Mouse (Mus musculus) forebrain, embryonic 15.5 days (tissue): Measurements from ENCODE around the gene Ccdc142. TPM values are rescaled to one million over a fixed set of nuclear protein-coding genes. Genes with fewer than 3 reads are reported as not detected.

ENCODE experiments used
- ATAC-seq: fragments of 200-750 bp; cut with Nextera tagmentation; replicated peaks from 2 replicates; pipeline ENCODE4 v1.8.0; 2017; ENCODE audit warnings: mild to moderate bottlenecking, moderate TSS enrichment, moderate library complexity
- H3K27ac ChIP-seq: fragments of 300-500 bp; sonication (generic); replicated peaks from 2 replicates; pipeline ENCODE4 v1.5.1; 2015; ENCODE audit warnings: mild to moderate bottlenecking, inconsistent platforms
- H3K27me3 ChIP-seq: fragments of 300-500 bp; sonication (generic); 2 replicates; pipeline ENCODE4 v1.6.1; 2015; ENCODE audit warnings: inconsistent platforms
- H3K36me3 ChIP-seq: fragments of 300-500 bp; sonication (generic); 2 replicates; pipeline ENCODE4 v1.6.1; 2015; ENCODE audit warnings: mild to moderate bottlenecking, inconsistent platforms
- H3K4me1 ChIP-seq: fragments of 300-500 bp; sonication (generic); 2 replicates; pipeline ENCODE4 v1.6.1; 2015; ENCODE audit warnings: inconsistent platforms
- H3K4me2 ChIP-seq: fragments of 300-500 bp; sonication (generic); replicated peaks from 2 replicates; pipeline ENCODE4 v1.6.1; 2015; ENCODE audit warnings: mild to moderate bottlenecking, inconsistent platforms
- H3K4me3 ChIP-seq: fragments of 300-500 bp; sonication (generic); 2 replicates; pipeline ENCODE4 v1.5.1; 2015; ENCODE audit warnings: mild to moderate bottlenecking, inconsistent platforms
- H3K9ac ChIP-seq: fragments of 300-500 bp; sonication (generic); replicated peaks from 2 replicates; pipeline ENCODE4 v1.6.1; 2015; ENCODE audit warnings: mild to moderate bottlenecking, inconsistent platforms
- H3K9me3 ChIP-seq: fragments of 300-500 bp; sonication (generic); 2 replicates; pipeline ENCODE4 v1.6.1; 2016; ENCODE audit warnings: inconsistent platforms
- WGBS: fragments of 180-500 bp; shearing (Covaris S2); methylation state at CpG from one replicate; pipeline ENCODE4 v1.1.7; 2015; ENCODE audit warnings: mixed read lengths; 5-methylcytosine and 5-hydroxymethylcytosine counted together
- polyA plus RNA-seq: library from polyadenylated mRNA; unstranded; fragments of >200 nt; fragmentation: Nextera tagmentation; extraction: Ambion mirVana; gene quantifications from 2 replicates; pipeline ENCODE4 v1.2.1, GENCODE M21; 2015

Ccdc142 gene
- polyA plus RNA-seq, 1 experiment from 2014 or later = 3.8 TPM

- Histone ChIP-seq H3K27ac (no peak overlapping the region), H3K4me1 (peaks cover 39% of the 10 kb centered on the region), H3K9ac (no peak overlapping the region), H3K4me2 (no peak overlapping the region), H3K9me3 (no peaks in the 10 kb centered on the region), H3K27me3 (no peaks in the 10 kb centered on the region), H3K4me3 (no peak overlapping the region), H3K36me3 (peaks cover 4% of the 10 kb centered on the region; the same call in 1 of the 2 replicates)
- 97% methylated on average over 4 of the region's 4 CpGs for WGBS
- no peak for ATAC-seq
Observed at GRCm38 (mm10) chr6:83111510-83112136, 10.2 kb downstream of the Ccdc142 start.

- Histone ChIP-seq H3K4me2 (peak within 1 kb of the TSS; percentile 97), H3K4me3 (peak within 1 kb of the TSS; percentile 77), H3K4me1 (peaks cover 40% of the 10 kb centered on the region), H3K27ac (peak within 1 kb of the TSS; percentile 79), H3K27me3 (no peaks in the 10 kb centered on the region), H3K9me3 (no peaks in the 10 kb centered on the region), H3K36me3 (peaks cover 29% of the 10 kb centered on the region; the same call in 1 of the 2 replicates), H3K9ac (peak within 1 kb of the TSS; percentile 81)
- peak; percentile 90 for ATAC-seq
- 1% methylated on average over 43 of the region's 58 CpGs for WGBS
Observed at GRCm38 (mm10) chr6:83115011-83115671, 13.7 kb downstream of the Ccdc142 start, which contains the start of gene Mogs. Gene Mogs (plus strand): TSS chr6:83115496.

DNA sequence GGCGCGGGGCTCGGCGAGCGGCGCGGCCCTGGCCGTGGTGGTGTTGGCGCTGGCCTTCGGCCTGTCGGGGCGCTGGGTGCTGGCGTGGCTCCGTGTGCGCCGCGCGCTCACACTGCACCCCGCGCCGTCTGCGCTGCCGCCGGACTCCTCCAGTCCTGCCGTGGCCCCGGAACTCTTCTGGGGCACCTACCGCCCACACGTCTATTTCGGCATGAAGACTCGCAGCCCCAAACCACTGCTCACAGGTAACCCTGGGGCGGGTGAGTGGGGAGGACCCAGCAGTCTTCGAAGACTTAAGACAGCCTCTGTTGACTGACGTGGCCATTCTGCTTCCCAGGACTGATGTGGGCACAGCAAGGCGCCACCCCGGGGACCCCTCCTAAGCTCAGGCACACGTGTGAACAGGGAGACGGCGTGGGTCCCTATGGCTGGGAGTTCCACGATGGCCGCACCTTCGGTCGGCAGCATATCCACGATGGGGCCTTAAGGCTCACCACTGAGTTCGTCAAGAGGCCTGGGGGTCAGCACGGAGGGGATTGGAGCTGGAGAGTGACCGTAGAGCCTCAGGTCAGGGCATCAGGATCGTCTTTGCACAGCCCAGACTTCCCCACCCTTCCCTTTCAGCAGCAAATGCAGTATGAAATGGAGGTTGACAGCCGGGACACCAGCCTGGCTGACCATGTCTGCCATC lies 14.4 kb downstream of the Ccdc142 start:
- Histone ChIP-seq H3K27ac (peak overlapping the region; percentile 79), H3K9me3 (no peaks in the 10 kb centered on the region), H3K9ac (peak overlapping the region; percentile 81), H3K4me3 (peak overlapping the region; percentile 77), H3K36me3 (peaks cover 26% of the 10 kb centered on the region; the same call in 1 of the 2 replicates), H3K4me2 (peak overlapping the region; percentile 97), H3K27me3 (no peaks in the 10 kb centered on the region), H3K4me1 (peaks cover 44% of the 10 kb centered on the region)
- peak; percentile 62 for ATAC-seq
- WGBS = 1% methylated on average over 47 of the region's 48 CpGs

DNA sequence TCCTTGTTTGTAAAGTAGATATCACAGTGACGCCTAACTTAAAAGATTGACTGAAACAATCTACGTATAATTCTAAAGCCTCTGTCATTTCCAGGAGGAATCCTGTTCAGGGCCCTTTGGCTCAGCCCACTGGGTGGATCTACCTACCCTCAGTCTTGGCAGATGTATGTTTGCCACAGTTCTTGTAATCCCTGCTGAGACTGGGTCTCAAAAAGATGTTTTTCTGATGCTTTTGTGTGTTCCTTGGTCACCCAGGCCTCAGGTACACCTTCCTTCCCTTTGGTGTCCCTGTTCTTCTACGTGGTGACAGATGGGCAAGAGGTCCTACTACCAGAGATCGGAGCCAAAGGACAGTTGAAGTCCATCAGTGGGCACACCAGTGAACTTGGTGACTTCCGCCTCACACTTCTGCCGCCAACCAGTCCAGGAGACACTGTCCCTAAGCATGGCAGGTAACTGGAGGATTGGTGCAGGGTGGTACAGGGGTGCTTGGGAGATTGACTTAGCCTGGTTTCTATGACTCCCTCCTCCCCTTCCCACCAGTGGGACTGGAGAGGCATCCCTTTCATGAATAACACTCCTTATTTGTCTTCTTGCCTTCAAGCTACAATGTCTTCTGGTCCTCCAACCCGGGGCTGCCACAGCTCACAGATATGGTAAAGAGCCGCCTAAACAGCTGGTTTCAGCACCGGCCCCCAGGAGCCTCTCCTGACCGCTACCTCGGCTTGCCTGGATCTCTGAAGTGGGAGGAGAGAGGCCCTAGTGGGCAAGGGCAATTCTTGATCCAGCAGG lies 15.2 kb downstream of the Ccdc142 start:
- no peak for ATAC-seq
- peaks cover 25% of the 10 kb centered on the region; the same call in 1 of the 2 replicates for H3K36me3 ChIP-seq
- H3K4me1 ChIP-seq = peaks cover 44% of the 10 kb centered on the region
- H3K9ac ChIP-seq = peak overlapping the region; percentile 81
- H3K27me3 ChIP-seq = no peaks in the 10 kb centered on the region
- WGBS = 76% methylated on average over 11 of the region's 11 CpGs
- peak overlapping the region; percentile 77 for H3K4me3 ChIP-seq
- H3K4me2 ChIP-seq = peak overlapping the region; percentile 97
- no peak overlapping the region for H3K27ac ChIP-seq
- H3K9me3 ChIP-seq = no peaks in the 10 kb centered on the region

DNA sequence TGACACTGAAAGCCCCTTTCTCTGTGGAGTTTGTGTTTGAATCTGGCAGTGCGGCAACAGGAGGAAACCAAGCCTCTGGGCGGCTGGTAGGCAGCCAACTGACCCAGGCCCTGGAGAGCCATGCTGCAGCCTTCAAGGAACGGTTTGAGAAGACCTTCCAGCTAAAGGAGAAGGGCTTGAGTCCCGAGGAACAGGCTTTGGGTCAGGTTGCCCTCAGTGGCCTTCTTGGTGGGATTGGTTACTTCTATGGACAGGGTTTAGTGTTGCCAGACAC lies 15.7 kb downstream of the Ccdc142 start:
- 0 out of 2 replicates have a peak overlapping the region, but pooled peaks have one; percentile 81 for H3K9ac ChIP-seq
- H3K4me2 ChIP-seq = no peak overlapping the region
- 84% methylated on average over 4 of the region's 4 CpGs for WGBS
- H3K27ac ChIP-seq = no peak overlapping the region
- peaks cover 25% of the 10 kb centered on the region; the same call in 1 of the 2 replicates for H3K36me3 ChIP-seq
- ATAC-seq = no peak
- H3K4me3 ChIP-seq = no peak overlapping the region
- H3K27me3 ChIP-seq = no peaks in the 10 kb centered on the region
- no peaks in the 10 kb centered on the region for H3K9me3 ChIP-seq
- H3K4me1 ChIP-seq = peaks cover 45% of the 10 kb centered on the region

DNA sequence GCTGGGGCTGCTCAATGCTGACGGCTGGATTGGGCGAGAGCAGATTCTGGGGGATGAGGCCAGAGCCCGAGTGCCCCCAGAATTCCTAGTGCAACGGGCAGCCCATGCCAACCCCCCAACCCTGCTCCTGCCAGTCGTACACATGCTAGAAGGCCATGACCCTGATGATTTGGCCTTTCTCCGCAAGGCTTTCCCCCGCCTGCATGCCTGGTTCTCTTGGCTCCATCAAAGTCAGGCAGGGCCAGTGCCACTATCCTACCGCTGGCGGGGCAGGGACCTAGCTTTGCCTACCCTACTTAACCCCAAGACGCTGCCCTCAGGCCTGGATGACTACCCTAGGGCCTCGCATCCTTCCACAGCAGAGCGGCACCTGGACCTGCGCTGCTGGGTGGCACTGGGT lies 16.2 kb downstream of the Ccdc142 start:
- no peaks in the 10 kb centered on the region for H3K27me3 ChIP-seq
- peaks cover 51% of the 10 kb centered on the region for H3K4me1 ChIP-seq
- H3K27ac ChIP-seq = no peak overlapping the region
- no peak overlapping the region for H3K9ac ChIP-seq
- 91% methylated on average over 13 of the region's 13 CpGs for WGBS
- H3K4me3 ChIP-seq = no peak overlapping the region
- no peaks in the 10 kb centered on the region for H3K9me3 ChIP-seq
- ATAC-seq = no peak
- H3K4me2 ChIP-seq = no peak overlapping the region
- H3K36me3 ChIP-seq = peaks cover 25% of the 10 kb centered on the region; the same call in 1 of the 2 replicates

DNA sequence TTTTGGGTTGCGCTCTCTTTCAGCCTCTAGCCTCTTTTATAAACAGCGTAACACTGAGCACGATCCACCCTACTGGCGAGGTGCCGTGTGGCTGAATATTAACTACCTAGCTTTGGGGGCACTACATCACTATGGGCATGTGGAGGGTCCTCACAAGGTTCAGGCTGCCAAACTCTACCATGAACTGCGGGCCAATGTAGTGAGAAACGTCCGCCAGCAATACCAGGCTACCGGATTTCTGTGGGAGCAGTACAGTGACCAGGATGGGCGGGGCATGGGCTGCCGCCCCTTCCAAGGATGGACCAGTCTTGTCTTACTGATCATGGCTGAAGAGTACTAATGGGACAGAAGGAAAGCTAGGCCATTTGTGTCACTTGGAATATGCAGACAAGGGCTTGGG lies 17.0 kb downstream of the Ccdc142 start:
- no peak overlapping the region for H3K4me3 ChIP-seq
- H3K4me2 ChIP-seq = no peak overlapping the region
- ATAC-seq = no peak
- no peak overlapping the region for H3K9ac ChIP-seq
- no peak overlapping the region for H3K27ac ChIP-seq
- peaks cover 58% of the 10 kb centered on the region for H3K4me1 ChIP-seq
- no peaks in the 10 kb centered on the region for H3K27me3 ChIP-seq
- 85% methylated on average over 11 of the region's 11 CpGs for WGBS
- H3K9me3 ChIP-seq = no peaks in the 10 kb centered on the region
- H3K36me3 ChIP-seq = peaks cover 25% of the 10 kb centered on the region; the same call in 1 of the 2 replicates

DNA sequence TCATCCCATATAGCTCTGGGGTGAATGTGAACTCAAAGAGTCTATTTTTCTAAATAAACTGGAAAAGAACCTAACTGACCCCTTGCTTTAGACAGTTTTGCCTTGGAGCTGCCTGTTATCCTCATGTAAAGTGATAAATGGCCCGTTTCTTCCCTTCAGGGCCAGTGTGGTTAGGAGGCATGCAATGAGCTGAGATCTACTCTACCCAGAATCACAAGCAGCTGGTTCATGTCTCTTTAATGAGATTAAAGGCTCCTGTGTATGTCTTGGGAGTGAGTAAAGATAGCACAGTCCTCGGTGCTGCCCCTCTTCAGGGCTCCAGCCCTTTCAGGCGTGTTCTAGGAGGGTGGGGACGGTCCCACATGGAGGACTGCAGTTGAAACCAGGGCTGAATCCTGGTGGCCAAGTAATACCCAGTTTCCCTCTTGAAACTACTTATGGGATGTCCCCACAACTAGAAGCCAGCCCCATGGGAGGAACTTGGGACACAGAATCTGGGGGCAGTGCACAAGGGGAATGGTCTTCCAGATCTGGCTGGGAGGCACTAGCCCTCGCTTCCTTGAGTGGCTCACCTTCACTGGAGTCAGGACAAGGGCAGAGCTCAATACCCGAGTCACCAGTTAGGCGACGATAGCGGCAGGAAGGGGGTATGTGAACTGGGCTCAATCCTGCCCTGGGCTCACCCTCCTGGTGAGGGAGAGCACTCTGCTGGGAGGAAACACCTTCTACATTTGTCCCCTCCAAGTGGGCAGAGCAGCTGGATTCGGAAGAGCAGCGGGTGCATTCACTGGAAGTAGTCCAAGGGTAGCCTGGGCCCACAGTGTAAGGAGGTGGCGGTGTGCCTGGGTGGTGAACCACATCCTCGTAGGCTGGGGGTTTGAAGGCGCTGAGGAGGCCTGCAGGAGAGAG lies 17.7 kb downstream of the Ccdc142 start:
- Histone ChIP-seq H3K4me2 (peak overlapping the region; percentile 95; the same call in 1 of the 2 replicates), H3K27me3 (no peaks in the 10 kb centered on the region), H3K9me3 (no peaks in the 10 kb centered on the region), H3K4me1 (peaks cover 65% of the 10 kb centered on the region), H3K9ac (0 out of 2 replicates have a peak overlapping the region, but pooled peaks have one; percentile 95), H3K27ac (no peak overlapping the region), H3K4me3 (peak overlapping the region; percentile 86; the same call in 1 of the 2 replicates), H3K36me3 (peaks cover 25% of the 10 kb centered on the region; the same call in 1 of the 2 replicates)
- 83% methylated on average over 14 of the region's 14 CpGs for WGBS
- ATAC-seq = no peak

- H3K4me3 ChIP-seq = peak overlapping the region; percentile 86
- peak overlapping the region; percentile 95 for H3K4me2 ChIP-seq
- no peaks in the 10 kb centered on the region for H3K27me3 ChIP-seq
- H3K27ac ChIP-seq = peak overlapping the region; percentile 95; the same call in 1 of the 2 replicates
- ATAC-seq = no peak
- H3K4me1 ChIP-seq = peaks cover 66% of the 10 kb centered on the region
- WGBS = 83% methylated on average over 7 of the region's 7 CpGs
- H3K36me3 ChIP-seq = peaks cover 25% of the 10 kb centered on the region; the same call in 1 of the 2 replicates
- no peaks in the 10 kb centered on the region for H3K9me3 ChIP-seq
- H3K9ac ChIP-seq = peak overlapping the region; percentile 95
Observed at GRCm38 (mm10) chr6:83119734-83120051, 18.3 kb downstream of the Ccdc142 start.

DNA sequence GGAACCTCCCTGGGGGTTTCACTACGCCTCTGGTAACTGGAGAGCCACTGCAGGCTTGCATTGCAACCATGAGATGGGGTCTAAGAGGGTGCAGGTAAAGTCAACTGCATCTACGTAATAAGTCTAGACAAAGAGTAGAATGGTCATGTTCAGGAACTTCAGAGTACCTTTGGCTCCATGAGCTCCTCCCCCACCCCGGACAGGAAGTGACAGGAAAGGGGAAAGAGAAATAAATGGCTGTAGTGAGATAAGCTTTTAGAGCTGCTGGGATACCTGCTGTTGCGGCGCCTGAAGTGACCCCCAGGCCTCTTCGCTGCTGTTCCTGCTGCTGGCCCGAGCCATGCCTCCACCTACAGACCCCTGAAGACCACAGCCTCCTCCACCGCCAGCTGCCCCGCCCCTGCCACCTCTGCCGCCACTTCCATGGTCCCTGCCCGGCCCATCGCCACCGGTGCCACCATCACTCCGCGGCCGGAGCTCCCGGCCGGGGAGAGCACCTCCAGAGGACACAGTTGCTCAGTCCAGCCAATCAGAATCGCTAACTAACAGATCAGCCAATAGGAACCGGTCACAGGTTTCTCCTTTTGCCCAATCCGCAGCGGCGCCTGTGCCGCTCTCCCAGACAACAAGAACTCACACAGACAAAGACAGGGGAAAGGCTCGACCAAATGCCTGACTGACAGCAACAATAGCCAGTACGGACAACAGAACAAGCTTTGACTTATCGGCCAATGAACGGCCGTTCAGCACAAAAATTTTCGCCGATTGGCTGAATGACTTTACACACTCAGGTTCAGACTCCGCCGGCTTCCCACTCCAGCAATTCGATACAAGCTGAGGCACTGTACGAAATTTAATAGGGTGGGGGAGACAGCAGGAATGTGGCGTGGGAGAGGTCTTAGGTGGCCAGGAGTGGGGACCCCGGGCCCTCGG lies 19.8 kb downstream of the Ccdc142 start, which contains the start of gene Wbp1:
TSS of gene Wbp1 (minus strand) at position 630 of the 933 bp plus-strand sequence.
- peak; percentile 94 for ATAC-seq
- under 1% methylated on average over 38 of the region's 38 CpGs for WGBS
- Histone ChIP-seq H3K4me3 (peak within 1 kb of the TSS; percentile 86), H3K9me3 (no peaks in the 10 kb centered on the region), H3K27ac (peak within 1 kb of the TSS; percentile 95), H3K4me2 (peak within 1 kb of the TSS; percentile 95), H3K36me3 (peaks cover 25% of the 10 kb centered on the region; the same call in 1 of the 2 replicates), H3K9ac (peak within 1 kb of the TSS; percentile 95), H3K4me1 (peaks cover 63% of the 10 kb centered on the region), H3K27me3 (no peaks in the 10 kb centered on the region)
